Mouse (Mus musculus) MEL (cell line): ENCODE measurements at regions not wholly inside any gene's neighbourhood (a gene's known extent, or its start where the extent isn't known, plus 50 kb on each side); places are given as distances from the start of the nearest gene placed in this dataset.

Experiments used
- DNase-seq: peaks from one replicate; pipeline ENCODE4 v3.0.0; 2011; ENCODE audit warnings: low read depth, low spot score
- H3K27ac ChIP-seq: 2 replicates; pipeline ENCODE4 v1.5.1; 2012; ENCODE audit warnings: low read depth, mild to moderate bottlenecking, control low read depth, low read length, moderate library complexity; ENCODE audit not compliant: control insufficient read depth
- H3K27me3 ChIP-seq, 2 experiments: fragments of 150-350 bp in 1 of 2; sonication (generic) in 1 of 2; 2 replicates each; pipeline ENCODE4 v1.6.1; 2012; ENCODE audit warnings: low read length in 2 of 2, mild to moderate bottlenecking in 2 of 2, improper control_type of control experiment in 1 of 2, moderate library complexity in 1 of 2; ENCODE audit not compliant: insufficient read depth in 2 of 2, control insufficient read depth in 1 of 2
- H3K36me3 ChIP-seq, 2 experiments: 2 replicates each; pipeline ENCODE4 v1.6.1; 2012 to 2014; ENCODE audit warnings: low read length in 2 of 2, improper control_type of control experiment in 1 of 2, inconsistent platforms in 1 of 2, mild to moderate bottlenecking in 1 of 2; ENCODE audit not compliant: insufficient read depth in 2 of 2, control insufficient read depth in 1 of 2
- H3K4me1 ChIP-seq, 2 experiments: fragments of 150-350 bp in 1 of 2; sonication (generic) in 1 of 2; 2 replicates each; pipeline ENCODE4 v1.6.1; 2012; ENCODE audit warnings: low read length in 2 of 2, improper control_type of control experiment in 1 of 2, mild to moderate bottlenecking in 1 of 2; ENCODE audit not compliant: insufficient read depth in 2 of 2, control insufficient read depth in 1 of 2
- H3K4me3 ChIP-seq, 2 experiments: fragments of 150-350 bp in 1 of 2; sonication (generic) in 1 of 2; 2 replicates each; pipeline ENCODE4 v1.5.1; 2012; ENCODE audit warnings: low read depth in 2 of 2, low read length in 2 of 2, mild to moderate bottlenecking in 2 of 2, moderate library complexity in 2 of 2, control low read depth in 1 of 2, improper control_type of control experiment in 1 of 2; ENCODE audit not compliant: control insufficient read depth in 1 of 2, insufficient read depth in 1 of 2
- H3K79me2 ChIP-seq: 2 replicates; pipeline ENCODE4 v1.6.1; 2012; ENCODE audit warnings: mild to moderate bottlenecking, low read length, moderate library complexity; ENCODE audit not compliant: control insufficient read depth, poor library complexity, insufficient read depth
- H3K9ac ChIP-seq: 2 replicates; pipeline ENCODE4 v1.6.1; 2012; ENCODE audit warnings: low read depth, mild to moderate bottlenecking, control low read depth, low read length, moderate library complexity; ENCODE audit not compliant: control insufficient read depth, poor library complexity, severe bottlenecking
- H3K9me3 ChIP-seq: fragments of 150-350 bp; sonication (generic); replicated peaks from 2 replicates; pipeline ENCODE4 v1.6.1; 2012; ENCODE audit warnings: mild to moderate bottlenecking, low read length, improper control_type of control experiment, moderate library complexity; ENCODE audit not compliant: insufficient read depth
- BHLHE40 ChIP-seq: IDR thresholded peaks from 2 replicates; pipeline ENCODE4 v1.6.1; 2012; ENCODE audit warnings: low read depth, mild to moderate bottlenecking, inconsistent platforms, low read length, improper control_type of control experiment, borderline replicate concordance
- CTCF ChIP-seq, 3 experiments: IDR thresholded peaks in 2 of 3; conservative IDR thresholded peaks in 1 of 3; 2 replicates each; pipeline ENCODE4 v1.5.1; 2011 to 2012; ENCODE audit warnings: low read length in 3 of 3, low read depth in 2 of 3, mild to moderate bottlenecking in 2 of 3, improper control_type of control experiment in 1 of 3, inconsistent platforms in 1 of 3, mixed read lengths in 1 of 3, moderate library complexity in 1 of 3; ENCODE audit not compliant: control insufficient read depth in 1 of 3, insufficient read depth in 1 of 3, poor library complexity in 1 of 3, severe bottlenecking in 1 of 3
- E2F4 ChIP-seq: IDR thresholded peaks from 2 replicates; pipeline ENCODE4 v1.6.1; 2011; ENCODE audit warnings: low read depth, low read length, improper control_type of control experiment, borderline replicate concordance
- ELF1 ChIP-seq: IDR thresholded peaks from 2 replicates; pipeline ENCODE4 v1.6.1; 2014; ENCODE audit warnings: low read depth, mild to moderate bottlenecking, inconsistent platforms, low read length, improper control_type of control experiment, moderate library complexity
- GATA1 ChIP-seq: IDR thresholded peaks from 2 replicates; pipeline ENCODE4 v1.6.1; 2011; ENCODE audit warnings: low read depth, low read length, improper control_type of control experiment
- JUND ChIP-seq: IDR thresholded peaks from 2 replicates; pipeline ENCODE4 v1.6.1; 2011; ENCODE audit warnings: low read depth, mild to moderate bottlenecking, improper control_type of control experiment, low read length
- KAT2A ChIP-seq: conservative IDR thresholded peaks from 2 replicates; pipeline ENCODE4 v1.6.1; 2012; ENCODE audit warnings: low read depth, low read length, improper control_type of control experiment, inconsistent platforms
- MYB ChIP-seq: IDR thresholded peaks from 2 replicates; pipeline ENCODE4 v1.6.1; 2011; ENCODE audit warnings: mild to moderate bottlenecking, low read depth, low read length, improper control_type of control experiment
- MYC ChIP-seq: IDR thresholded peaks from 2 replicates; pipeline ENCODE4 v1.6.1; 2011; ENCODE audit warnings: low read depth, mild to moderate bottlenecking, low read length, improper control_type of control experiment, moderate library complexity
- NELFE ChIP-seq: IDR thresholded peaks from 2 replicates; pipeline ENCODE4 v1.6.1; 2011; ENCODE audit warnings: low read depth, low read length, improper control_type of control experiment
- NRF1 ChIP-seq: IDR thresholded peaks from 2 replicates; pipeline ENCODE4 v1.6.1; 2014; ENCODE audit warnings: low read depth, mild to moderate bottlenecking, inconsistent platforms, low read length, improper control_type of control experiment, moderate library complexity; ENCODE audit not compliant: poor library complexity, insufficient read depth, severe bottlenecking
- POLR2A ChIP-seq, 2 experiments: IDR thresholded peaks; 2 replicates each; pipeline ENCODE4 v1.6.1; 2011 to 2012; ENCODE audit warnings: low read length in 2 of 2, mild to moderate bottlenecking in 2 of 2, control low read depth in 1 of 2, improper control_type of control experiment in 1 of 2, low read depth in 1 of 2, moderate library complexity in 1 of 2; ENCODE audit not compliant: control insufficient read depth in 1 of 2, insufficient read depth in 1 of 2, poor library complexity in 1 of 2
- POLR2AphosphoS5 ChIP-seq: IDR thresholded peaks from 2 replicates; pipeline ENCODE4 v1.6.1; 2012; ENCODE audit warnings: low read depth, borderline replicate concordance, mild to moderate bottlenecking, inconsistent platforms, low read length, moderate library complexity, mixed read lengths
- SMC3 ChIP-seq: IDR thresholded peaks from 2 replicates; pipeline ENCODE4 v1.6.1; 2011; ENCODE audit warnings: low read depth, low read length, improper control_type of control experiment
- TAL1 ChIP-seq: IDR thresholded peaks from 2 replicates; pipeline ENCODE4 v1.6.1; 2012; ENCODE audit warnings: mild to moderate bottlenecking, inconsistent platforms, low read length, moderate library complexity, mixed read lengths
- TBP ChIP-seq: IDR thresholded peaks from 2 replicates; pipeline ENCODE4 v1.8.0; 2011; ENCODE audit warnings: low read depth, low read length, improper control_type of control experiment
- USF1 ChIP-seq: IDR thresholded peaks from 2 replicates; pipeline ENCODE4 v1.6.1; 2014; ENCODE audit warnings: low read depth, mild to moderate bottlenecking, inconsistent platforms, low read length, improper control_type of control experiment, moderate library complexity
- USF2 ChIP-seq, 2 experiments: IDR thresholded peaks; 2 replicates each; pipeline ENCODE4 v1.6.1; 2011 to 2012; ENCODE audit warnings: improper control_type of control experiment in 2 of 2, low read length in 2 of 2, borderline replicate concordance in 1 of 2, inconsistent platforms in 1 of 2, low read depth in 1 of 2, mild to moderate bottlenecking in 1 of 2; ENCODE audit not compliant: insufficient read depth in 1 of 2
- ZC3H11A ChIP-seq: IDR thresholded peaks from 2 replicates; pipeline ENCODE4 v1.6.1; 2012; ENCODE audit warnings: low read depth, mild to moderate bottlenecking, inconsistent platforms, low read length, improper control_type of control experiment

DNA sequence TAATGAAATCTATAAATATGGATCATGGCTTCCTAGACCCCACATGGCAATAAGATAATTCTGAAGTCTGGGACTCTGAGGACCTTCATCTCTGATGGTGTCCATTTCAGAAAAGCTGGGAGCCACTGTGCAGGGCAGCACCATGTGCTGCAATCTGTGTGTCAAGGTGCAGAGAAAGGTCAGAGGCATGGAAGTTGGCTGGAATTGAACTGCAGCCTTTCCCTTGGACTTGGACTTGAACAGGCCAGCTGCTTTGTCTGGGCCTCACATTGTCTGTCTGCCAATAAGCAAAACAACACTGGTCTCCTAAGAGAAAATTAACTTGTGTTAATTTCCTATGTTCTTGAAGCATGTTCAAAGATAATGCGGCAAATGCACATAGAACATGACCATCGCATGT lies 681.0 kb downstream of the Cypt12 start:
- no peaks in the 10 kb centered on the region for H3K36me3 ChIP-seq
- DNase-seq: no peak
- H3K9ac ChIP-seq: no peak overlapping the region
- no peaks in the 10 kb centered on the region for H3K79me2 ChIP-seq
- H3K4me3 ChIP-seq: no peak overlapping the region
- no peak overlapping the region for H3K27ac ChIP-seq
- no peak for TF ChIP-seq JUND
- TF ChIP-seq BHLHE40: no peak
- no peak for TF ChIP-seq ELF1
- no peak for TF ChIP-seq MYB
- no peak for TF ChIP-seq NELFE
- no peak for TF ChIP-seq TAL1
- no peak for TF ChIP-seq E2F4
- no peak for TF ChIP-seq USF1
- no peak for TF ChIP-seq POLR2AphosphoS5
- no peak for TF ChIP-seq KAT2A
- TF ChIP-seq SMC3: no peak
- no peak for TF ChIP-seq NRF1
- no peak for TF ChIP-seq ZC3H11A
- TF ChIP-seq GATA1: no peak
- no peak for TF ChIP-seq POLR2A (IDR thresholded peaks at IDR 0.05; ENCODE audit: control insufficient read depth in 1 of 2, insufficient read depth in 1 of 2, low read depth in 1 of 2, low read length in 2 of 2, poor library complexity in 1 of 2)
- no peaks in the 10 kb centered on the region for H3K27me3 ChIP-seq
- H3K9me3 ChIP-seq: no peaks in the 10 kb centered on the region
- H3K4me1 ChIP-seq: no peaks in the 10 kb centered on the region

DNA sequence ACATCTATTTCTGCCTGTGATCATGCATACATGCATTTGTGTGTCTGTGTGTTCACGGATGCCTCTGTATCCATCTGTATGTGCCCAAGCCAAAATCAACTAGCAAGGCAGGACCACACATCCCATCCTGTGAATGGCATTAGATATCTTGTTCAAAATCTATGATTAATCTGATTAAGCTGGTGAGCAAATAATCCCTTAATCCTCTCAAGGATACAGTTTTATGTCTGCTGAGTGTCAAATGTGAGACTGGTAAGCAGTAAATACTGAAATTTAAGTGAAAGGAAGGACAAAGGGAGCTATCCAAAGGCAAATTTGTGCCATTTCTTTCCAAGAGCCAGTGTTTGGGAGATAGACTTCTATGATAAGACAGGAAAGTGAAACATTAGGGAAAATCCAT lies 683.4 kb downstream of the Cypt12 start:
- H3K79me2 ChIP-seq: no peaks in the 10 kb centered on the region
- no peak overlapping the region for H3K4me3 ChIP-seq
- no peak overlapping the region for H3K27ac ChIP-seq
- no peaks in the 10 kb centered on the region for H3K9me3 ChIP-seq
- H3K36me3 ChIP-seq: no peaks in the 10 kb centered on the region
- no peak overlapping the region for H3K9ac ChIP-seq
- DNase-seq: no peak
- H3K27me3 ChIP-seq: no peaks in the 10 kb centered on the region
- no peak for TF ChIP-seq TBP
- TF ChIP-seq USF2 (IDR thresholded peaks at IDR 0.05; ENCODE audit: borderline replicate concordance in 1 of 2, insufficient read depth in 1 of 2, low read depth in 1 of 2, low read length in 2 of 2): no peak
- H3K4me1 ChIP-seq: no peaks in the 10 kb centered on the region

DNA sequence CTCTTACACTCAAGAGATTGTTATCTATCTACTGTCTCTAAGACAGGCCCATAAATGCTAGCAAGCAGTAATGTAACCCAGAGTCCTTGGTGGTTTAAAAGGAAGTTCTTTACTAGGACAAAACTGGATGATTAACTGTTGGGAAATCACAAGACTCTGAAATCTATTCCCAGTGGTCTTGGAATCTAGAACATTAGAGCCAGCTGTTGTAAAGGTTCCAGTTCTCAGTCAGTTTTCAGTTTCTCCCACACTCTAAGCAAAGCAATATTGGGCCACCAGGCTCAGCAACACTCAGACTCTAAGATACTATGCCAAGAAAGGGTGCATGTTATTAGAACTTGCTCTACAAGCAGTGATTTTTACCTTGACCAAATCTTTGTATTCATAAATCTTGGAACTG lies 686.6 kb downstream of the Cypt12 start:
- Histone ChIP-seq H3K36me3 (no peaks in the 10 kb centered on the region), H3K27ac (no peak overlapping the region), H3K79me2 (no peaks in the 10 kb centered on the region), H3K9me3 (no peaks in the 10 kb centered on the region), H3K27me3 (no peaks in the 10 kb centered on the region), H3K4me3 (no peak overlapping the region), H3K4me1 (no peaks in the 10 kb centered on the region), H3K9ac (no peak overlapping the region)
- TF ChIP-seq TAL1 (no peak), MYC (no peak), CTCF (IDR thresholded peaks at IDR 0.05 in 2 of 3, conservative IDR thresholded peaks at IDR 0.05 in 1 of 3; ENCODE audit: control insufficient read depth in 1 of 3, insufficient read depth in 1 of 3, low read depth in 2 of 3, low read length in 3 of 3, poor library complexity in 1 of 3, severe bottlenecking in 1 of 3) (no peak), BHLHE40 (no peak)
- no peak for DNase-seq
